Mouse (Mus musculus) CH12F3 (cell line): ENCODE measurements at regions not wholly inside any gene's neighbourhood (a gene's known extent, or its start where the extent isn't known, plus 50 kb on each side); places are given as distances from the start of the nearest gene placed in this dataset.

Experiments
- in situ Hi-C: fragments of 300-500 bp; cut with MboI; formaldehyde crosslinking; loops from 2 replicates; pipeline ENCODE4 v1.14.3; 2020; ENCODE audit warnings: low sequenced_read_pairs

GRCm38 (mm10) chr9:63851809-63852208, 94.0 kb upstream of the Smad3 start:
- in situ Hi-C loops = no loop called here

- in situ Hi-C loops = no loop called here
Observed at GRCm38 (mm10) chr9:63850316-63850693, 92.5 kb upstream of the Smad3 start.

- in situ Hi-C loops = loop anchor here (10.0 kb wide), 2 partner anchors 205 to 715 kb away; no protein-coding TSS in a partner anchor
Observed at GRCm38 (mm10) chr9:63849564-63850315, 91.9 kb upstream of the Smad3 start.

- in situ Hi-C loops = loop anchor here (10.0 kb wide), 2 partner anchors 199 to 709 kb away; no protein-coding TSS in a partner anchor
Observed at GRCm38 (mm10) chr9:63843883-63844485, 86.2 kb upstream of the Smad3 start.

- in situ Hi-C loops = loop anchor here (10.0 kb wide), 2 partner anchors 199 to 709 kb away; no protein-coding TSS in a partner anchor
Observed at GRCm38 (mm10) chr9:63843431-63843830, 85.6 kb upstream of the Smad3 start.

GRCm38 (mm10) chr9:63841102-63841501, 83.3 kb upstream of the Smad3 start:
- in situ Hi-C loops = loop anchor here (10.0 kb wide), 2 partner anchors 196 to 706 kb away; no protein-coding TSS in a partner anchor

GRCm38 (mm10) chr9:63838996-63839772, 81.4 kb upstream of the Smad3 start:
- in situ Hi-C loops = no loop called here

- in situ Hi-C loops = no loop called here
Observed at GRCm38 (mm10) chr9:63837552-63837951, 79.8 kb upstream of the Smad3 start.

- in situ Hi-C loops = no loop called here
Observed at GRCm38 (mm10) chr9:63836565-63837284, 78.9 kb upstream of the Smad3 start.

GRCm38 (mm10) chr9:63836036-63836435, 78.2 kb upstream of the Smad3 start:
- in situ Hi-C loops = no loop called here

- in situ Hi-C loops = no loop called here
Observed at GRCm38 (mm10) chr9:63834416-63834815, 76.6 kb upstream of the Smad3 start.

- in situ Hi-C loops = no loop called here
Observed at GRCm38 (mm10) chr9:63818163-63818562, 60.4 kb upstream of the Smad3 start.

GRCm38 (mm10) chr9:63816540-63816939, 58.7 kb upstream of the Smad3 start:
- in situ Hi-C loops = no loop called here

GRCm38 (mm10) chr9:63809901-63810587, 52.2 kb upstream of the Smad3 start:
- in situ Hi-C loops = no loop called here
